Mouse (Mus musculus): ENCODE results near the gene Tmem130. TPM values are rescaled to one million over a fixed set of nuclear protein-coding genes. Genes with fewer than 3 reads are reported as not detected.
A peak's percentile ranks its signal among the peaks of the same experiment; 100 is the strongest.

The Tmem130 gene
- polyA plus RNA-seq, 1 experiment from 2014 or later: 3.0 TPM

- 86% methylated on average over 10 of the region's 10 CpGs for WGBS
- Histone ChIP-seq H3K27me3 (ENCODE audit: control insufficient read depth, insufficient read depth, low read length) (no peaks in the 10 kb centered on the region), H3K4me1 (ENCODE audit: control insufficient read depth, insufficient read depth, low read length) (no peaks in the 10 kb centered on the region), H3K4me2 (ENCODE audit: low read depth, low read length) (no peak overlapping the region), H3K9ac (replicated peaks; ENCODE audit: low read length) (no peak overlapping the region), H3K9me3 (replicated peaks; ENCODE audit: control insufficient read depth, low read length) (no peaks in the 10 kb centered on the region), H3K36me3 (replicated peaks; ENCODE audit: control insufficient read depth, insufficient read depth, low read depth, low read length) (no peaks in the 10 kb centered on the region), H3K27ac (replicated peaks; ENCODE audit: low read depth, low read length) (no peak overlapping the region), H3K4me3 (ENCODE audit: low read depth, low read length) (no peak overlapping the region)
- DNase-seq (ENCODE audit: low spot score) (no peak), ATAC-seq (replicated peaks; ENCODE audit: insufficient number of reproducible peaks, low FRiP score, low TSS enrichment, low read depth) (no peak)
These were observed 48.2 kb downstream of the Tmem130 start for GRCm38 (mm10) chr5:144713371-144713770.

- no peaks in the 10 kb centered on the region for H3K27me3 ChIP-seq (ENCODE audit: control insufficient read depth, insufficient read depth, low read length)
- WGBS: 91% methylated on average over 6 of the region's 6 CpGs
- no peaks in the 10 kb centered on the region for H3K36me3 ChIP-seq (replicated peaks; ENCODE audit: control insufficient read depth, insufficient read depth, low read depth, low read length)
- H3K9ac ChIP-seq (replicated peaks; ENCODE audit: low read length): no peak overlapping the region
- ATAC-seq (replicated peaks; ENCODE audit: insufficient number of reproducible peaks, low FRiP score, low TSS enrichment, low read depth): no peak
- no peaks in the 10 kb centered on the region for H3K9me3 ChIP-seq (replicated peaks; ENCODE audit: control insufficient read depth, low read length)
- DNase-seq (ENCODE audit: low spot score): no peak
- H3K4me1 ChIP-seq (ENCODE audit: control insufficient read depth, insufficient read depth, low read length): no peaks in the 10 kb centered on the region
- no peak overlapping the region for H3K4me2 ChIP-seq (ENCODE audit: low read depth, low read length)
- H3K27ac ChIP-seq (replicated peaks; ENCODE audit: low read depth, low read length): no peak overlapping the region
- no peak overlapping the region for H3K4me3 ChIP-seq (ENCODE audit: low read depth, low read length)
These were observed 54.0 kb downstream of the Tmem130 start for GRCm38 (mm10) chr5:144707603-144708002.

- Histone ChIP-seq H3K27me3 (ENCODE audit: control insufficient read depth, insufficient read depth, low read length) (no peaks in the 10 kb centered on the region), H3K27ac (replicated peaks; ENCODE audit: low read depth, low read length) (no peak overlapping the region), H3K4me2 (ENCODE audit: low read depth, low read length) (no peak overlapping the region), H3K9me3 (replicated peaks; ENCODE audit: control insufficient read depth, low read length) (no peaks in the 10 kb centered on the region), H3K4me3 (ENCODE audit: low read depth, low read length) (no peak overlapping the region), H3K36me3 (replicated peaks; ENCODE audit: control insufficient read depth, insufficient read depth, low read depth, low read length) (no peaks in the 10 kb centered on the region), H3K4me1 (ENCODE audit: control insufficient read depth, insufficient read depth, low read length) (no peaks in the 10 kb centered on the region), H3K9ac (replicated peaks; ENCODE audit: low read length) (no peak overlapping the region)
- ATAC-seq (replicated peaks; ENCODE audit: insufficient number of reproducible peaks, low FRiP score, low TSS enrichment, low read depth): no peak
- 67% methylated on average over 20 of the region's 20 CpGs for WGBS
- peak; percentile 37 for DNase-seq (ENCODE audit: low spot score)
These were observed 57.9 kb downstream of the Tmem130 start for GRCm38 (mm10) chr5:144703464-144704368.

- DNase-seq (ENCODE audit: low spot score): no peak
- Histone ChIP-seq H3K4me2 (ENCODE audit: low read depth, low read length) (no peak overlapping the region), H3K9ac (replicated peaks; ENCODE audit: low read length) (no peak overlapping the region), H3K27ac (replicated peaks; ENCODE audit: low read depth, low read length) (no peak overlapping the region), H3K4me3 (ENCODE audit: low read depth, low read length) (no peak overlapping the region), H3K36me3 (replicated peaks; ENCODE audit: control insufficient read depth, insufficient read depth, low read depth, low read length) (no peaks in the 10 kb centered on the region), H3K27me3 (ENCODE audit: control insufficient read depth, insufficient read depth, low read length) (no peaks in the 10 kb centered on the region), H3K4me1 (ENCODE audit: control insufficient read depth, insufficient read depth, low read length) (no peaks in the 10 kb centered on the region), H3K9me3 (replicated peaks; ENCODE audit: control insufficient read depth, low read length) (no peaks in the 10 kb centered on the region)
- 84% methylated on average over 8 of the region's 8 CpGs for WGBS
- no peak; the same call in 1 of the 2 replicates for ATAC-seq (replicated peaks; ENCODE audit: insufficient number of reproducible peaks, low FRiP score, low TSS enrichment, low read depth)
These were observed 66.1 kb downstream of the Tmem130 start for GRCm38 (mm10) chr5:144695289-144696060.

- 73% methylated on average over 4 of the region's 4 CpGs for WGBS
- Histone ChIP-seq H3K4me1 (ENCODE audit: control insufficient read depth, insufficient read depth, low read length) (no peaks in the 10 kb centered on the region), H3K27ac (replicated peaks; ENCODE audit: low read depth, low read length) (no peak overlapping the region), H3K36me3 (replicated peaks; ENCODE audit: control insufficient read depth, insufficient read depth, low read depth, low read length) (no peaks in the 10 kb centered on the region), H3K9ac (replicated peaks; ENCODE audit: low read length) (no peak overlapping the region), H3K27me3 (ENCODE audit: control insufficient read depth, insufficient read depth, low read length) (no peaks in the 10 kb centered on the region), H3K4me3 (ENCODE audit: low read depth, low read length) (no peak overlapping the region), H3K9me3 (replicated peaks; ENCODE audit: control insufficient read depth, low read length) (no peaks in the 10 kb centered on the region), H3K4me2 (ENCODE audit: low read depth, low read length) (no peak overlapping the region)
- ATAC-seq (replicated peaks; ENCODE audit: insufficient number of reproducible peaks, low FRiP score, low TSS enrichment, low read depth): no peak
- DNase-seq (ENCODE audit: low spot score): no peak
These were observed 67.5 kb downstream of the Tmem130 start for GRCm38 (mm10) chr5:144694161-144694560.

GRCm38 (mm10) chr5:144691421-144691820 lies 70.2 kb downstream of the Tmem130 start:
- H3K27me3 ChIP-seq (ENCODE audit: control insufficient read depth, insufficient read depth, low read length): no peaks in the 10 kb centered on the region
- peak; percentile 28 for DNase-seq (ENCODE audit: low spot score)
- no peak overlapping the region for H3K27ac ChIP-seq (replicated peaks; ENCODE audit: low read depth, low read length)
- H3K4me2 ChIP-seq (ENCODE audit: low read depth, low read length): no peak overlapping the region
- no peaks in the 10 kb centered on the region for H3K4me1 ChIP-seq (ENCODE audit: control insufficient read depth, insufficient read depth, low read length)
- no peak overlapping the region for H3K9ac ChIP-seq (replicated peaks; ENCODE audit: low read length)
- no peak for ATAC-seq (replicated peaks; ENCODE audit: insufficient number of reproducible peaks, low FRiP score, low TSS enrichment, low read depth)
- 31% methylated on average over 4 of the region's 4 CpGs for WGBS
- H3K4me3 ChIP-seq (ENCODE audit: low read depth, low read length): no peak overlapping the region
- H3K9me3 ChIP-seq (replicated peaks; ENCODE audit: control insufficient read depth, low read length): no peaks in the 10 kb centered on the region
- H3K36me3 ChIP-seq (replicated peaks; ENCODE audit: control insufficient read depth, insufficient read depth, low read depth, low read length): no peaks in the 10 kb centered on the region

- Histone ChIP-seq H3K4me1 (ENCODE audit: control insufficient read depth, insufficient read depth, low read length) (no peaks in the 10 kb centered on the region), H3K4me3 (ENCODE audit: low read depth, low read length) (no peak overlapping the region), H3K4me2 (ENCODE audit: low read depth, low read length) (no peak overlapping the region), H3K9me3 (replicated peaks; ENCODE audit: control insufficient read depth, low read length) (no peaks in the 10 kb centered on the region), H3K27ac (replicated peaks; ENCODE audit: low read depth, low read length) (no peak overlapping the region), H3K27me3 (ENCODE audit: control insufficient read depth, insufficient read depth, low read length) (no peaks in the 10 kb centered on the region), H3K36me3 (replicated peaks; ENCODE audit: control insufficient read depth, insufficient read depth, low read depth, low read length) (no peaks in the 10 kb centered on the region), H3K9ac (replicated peaks; ENCODE audit: low read length) (no peak overlapping the region)
- ATAC-seq (replicated peaks; ENCODE audit: insufficient number of reproducible peaks, low FRiP score, low TSS enrichment, low read depth): no peak
- DNase-seq (ENCODE audit: low spot score): no peak
- WGBS: 62% methylated on average over 4 of the region's 4 CpGs
These were observed 73.2 kb downstream of the Tmem130 start for GRCm38 (mm10) chr5:144688371-144688770.

Measured in embryonic facial prominence, embryonic 11.5 days (tissue).